Mouse (Mus musculus): ENCODE results near the gene Thumpd3. TPM values are rescaled to one million over a fixed set of nuclear protein-coding genes. Genes with fewer than 3 reads are reported as not detected.

Thumpd3 gene
- total RNA-seq (2015): 87.0 and 96.9 TPM in 2 replicates
- 65.8 and 79.9 TPM in 2 replicates for total RNA-seq (2017)

DNA sequence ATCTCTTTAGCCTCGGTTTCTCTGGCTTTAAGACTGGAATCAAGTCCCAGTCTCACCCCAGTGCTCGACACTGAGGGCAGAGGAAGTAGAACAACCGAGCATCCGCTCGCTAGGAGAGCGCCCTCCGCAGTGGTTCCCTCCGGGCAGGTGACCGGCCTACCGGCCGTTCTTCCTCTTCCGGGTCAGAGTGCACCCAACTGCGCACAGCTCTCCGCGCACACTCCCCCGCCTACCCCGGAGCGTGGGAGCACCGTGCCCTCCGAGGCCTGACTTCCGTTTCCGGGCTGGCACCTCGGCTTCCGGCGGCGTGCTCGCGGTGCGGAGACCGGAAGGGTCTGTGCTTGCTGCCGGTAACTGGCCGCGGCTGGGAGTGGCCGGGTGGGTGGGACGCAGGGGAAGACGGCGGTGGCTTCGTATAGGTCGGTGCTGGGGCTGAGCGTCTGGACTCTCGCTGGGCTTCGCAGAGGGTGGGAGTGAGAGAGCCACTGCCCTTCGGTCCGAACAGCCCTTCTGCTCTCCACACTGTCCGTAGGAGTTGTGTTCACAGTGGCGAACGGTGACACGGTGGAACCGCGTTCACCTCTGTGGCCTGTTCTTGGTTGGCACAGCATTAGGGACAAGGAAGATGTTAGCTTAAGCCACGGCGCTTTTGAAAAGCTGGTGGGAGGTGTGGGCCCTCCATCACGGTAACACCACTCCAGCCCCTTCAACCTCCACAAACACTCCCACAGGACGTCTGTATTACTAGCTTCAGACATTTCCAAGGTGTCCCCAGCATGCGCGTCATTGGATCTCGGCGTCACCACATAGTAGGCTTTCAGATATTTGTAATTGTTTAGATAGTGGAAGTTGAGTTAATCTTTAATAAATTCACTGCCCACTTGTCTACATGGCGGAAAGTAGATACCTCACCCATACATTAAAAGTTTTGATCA is at the start of gene Thumpd3:
Gene Thumpd3 (plus strand): TSS at position 185 of the 935 bp plus-strand sequence.
- ATAC-seq (replicated peaks; ENCODE audit: poor library complexity): peak; percentile 84

DNA sequence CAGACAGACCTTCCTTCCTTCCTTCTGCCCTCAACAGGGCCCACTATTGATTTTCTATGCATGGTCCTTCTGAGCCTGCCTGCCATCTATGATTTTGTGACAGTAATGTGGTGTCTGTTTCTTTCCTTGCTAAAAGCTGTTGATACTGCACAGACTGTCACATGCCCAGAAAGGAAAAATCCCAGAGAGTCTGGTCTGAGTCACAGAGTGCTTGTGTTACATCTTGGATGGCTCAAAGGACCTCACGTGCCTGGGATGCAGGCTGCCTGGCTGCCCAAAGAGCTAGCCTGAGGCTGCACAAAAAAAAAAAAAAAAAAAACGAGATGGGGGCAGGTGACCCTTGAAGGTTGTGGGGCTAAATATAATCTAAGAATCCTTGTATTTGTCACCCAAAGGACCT is 46.8 kb upstream of the Thumpd3 start:
- ATAC-seq (replicated peaks; ENCODE audit: poor library complexity): no peak

DNA sequence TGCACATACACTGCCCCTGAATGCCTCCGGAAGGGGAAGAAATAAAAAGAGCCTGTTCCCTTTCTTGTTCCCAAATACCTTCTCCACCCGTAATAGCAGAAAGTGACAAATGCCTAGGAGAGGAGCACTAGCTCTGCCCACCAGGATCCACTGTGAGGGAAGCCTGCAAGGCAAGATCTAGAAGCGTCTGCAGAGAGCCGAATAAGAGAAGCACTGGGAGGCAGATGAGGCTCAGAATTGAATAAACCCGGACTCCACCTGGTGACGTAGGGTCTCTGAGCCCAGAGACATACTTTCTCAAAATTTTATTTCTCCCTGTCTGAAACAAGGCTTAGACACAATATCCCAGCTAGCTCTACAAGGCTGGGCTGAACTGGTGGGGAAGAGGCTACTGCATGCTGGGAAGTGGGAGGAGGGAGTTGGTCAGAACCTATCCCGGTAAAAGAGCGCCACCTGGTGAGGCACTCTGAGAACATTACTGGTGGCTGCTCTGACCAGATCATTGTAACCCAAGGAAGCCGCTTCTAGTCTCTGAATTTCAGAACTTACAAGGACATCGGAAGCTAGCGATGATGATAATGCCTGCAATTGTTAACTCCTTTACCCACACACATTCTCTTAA is 45.2 kb upstream of the Thumpd3 start:
- peak; percentile 99 for ATAC-seq (replicated peaks; ENCODE audit: poor library complexity)

DNA sequence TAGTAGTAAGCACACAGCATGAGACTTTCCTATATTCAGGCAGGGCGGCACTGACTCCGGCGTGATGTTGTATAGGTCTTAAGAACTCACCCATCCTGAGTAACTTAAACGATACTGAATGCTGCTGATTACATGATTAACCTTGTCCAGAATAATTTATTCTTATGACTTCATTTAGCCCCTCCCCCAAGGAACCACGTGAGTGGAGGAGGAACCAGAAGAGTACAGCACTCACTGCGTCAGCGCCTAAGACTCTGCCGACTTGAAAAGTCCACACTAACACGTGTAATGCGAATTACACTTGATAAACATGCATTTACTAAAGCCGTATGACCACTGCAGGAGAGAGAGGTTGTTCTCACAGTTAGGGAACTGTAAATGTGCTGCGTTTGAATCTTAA is 44.3 kb upstream of the Thumpd3 start:
- ATAC-seq (replicated peaks; ENCODE audit: poor library complexity): peak; percentile 51; the same call in 1 of the 2 replicates

DNA sequence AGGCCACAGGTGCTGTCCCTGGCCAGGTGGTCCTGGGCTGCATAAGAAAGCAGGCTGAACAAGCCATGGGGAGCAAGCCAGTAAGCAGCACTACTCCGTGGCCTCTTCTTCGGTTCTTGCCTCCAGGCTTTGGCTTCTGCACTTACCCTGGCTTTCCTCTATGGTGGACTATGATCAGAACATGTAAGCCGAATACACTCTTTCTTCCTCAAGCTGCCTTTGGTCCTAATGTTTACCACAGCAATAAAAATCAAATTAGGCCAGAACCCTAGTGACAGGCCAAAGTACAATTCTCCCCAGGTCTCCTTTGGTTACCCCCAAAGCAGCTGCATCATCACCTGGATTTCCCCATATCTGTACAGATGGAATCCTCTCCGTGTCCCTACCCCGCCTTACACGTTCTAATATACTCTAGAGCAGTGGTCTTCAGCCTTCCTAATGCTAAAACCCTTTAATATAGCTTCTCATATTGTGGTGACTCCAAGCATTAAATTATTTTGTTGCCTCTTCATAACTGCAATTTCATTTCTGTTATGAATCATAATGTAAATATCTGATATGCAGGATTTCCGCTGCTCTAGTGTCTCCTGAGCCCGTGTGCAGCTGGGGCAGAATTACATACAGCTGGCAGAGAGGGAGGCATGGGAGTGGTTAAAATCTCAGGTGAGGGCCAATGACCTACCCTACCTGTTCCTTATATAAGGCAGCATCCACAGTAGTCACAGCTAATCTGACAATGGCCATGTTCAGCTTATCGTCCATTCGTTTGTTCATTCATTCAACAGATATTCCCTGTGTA is 42.5 kb upstream of the Thumpd3 start:
- no peak for ATAC-seq (replicated peaks; ENCODE audit: poor library complexity)

DNA sequence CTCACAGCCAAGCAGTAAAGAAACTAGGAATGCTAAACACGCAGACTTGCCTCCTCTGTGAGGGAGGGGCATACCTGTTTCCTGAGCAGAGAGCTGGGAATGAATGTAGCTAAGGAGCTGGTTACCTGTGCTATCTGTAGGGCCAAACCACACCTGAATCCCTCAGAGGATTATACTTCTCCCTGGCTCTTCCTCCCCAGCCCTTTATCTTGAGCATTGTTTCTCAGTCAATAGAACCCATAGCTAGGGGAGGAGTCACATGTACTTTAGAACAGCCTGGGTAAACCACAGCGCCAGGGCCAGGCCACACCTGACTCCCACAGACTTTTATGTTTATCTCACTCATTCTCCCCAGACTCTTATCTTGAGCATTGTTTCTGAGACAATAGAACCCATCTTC is 39.2 kb upstream of the Thumpd3 start:
- ATAC-seq (replicated peaks; ENCODE audit: poor library complexity): no peak

DNA sequence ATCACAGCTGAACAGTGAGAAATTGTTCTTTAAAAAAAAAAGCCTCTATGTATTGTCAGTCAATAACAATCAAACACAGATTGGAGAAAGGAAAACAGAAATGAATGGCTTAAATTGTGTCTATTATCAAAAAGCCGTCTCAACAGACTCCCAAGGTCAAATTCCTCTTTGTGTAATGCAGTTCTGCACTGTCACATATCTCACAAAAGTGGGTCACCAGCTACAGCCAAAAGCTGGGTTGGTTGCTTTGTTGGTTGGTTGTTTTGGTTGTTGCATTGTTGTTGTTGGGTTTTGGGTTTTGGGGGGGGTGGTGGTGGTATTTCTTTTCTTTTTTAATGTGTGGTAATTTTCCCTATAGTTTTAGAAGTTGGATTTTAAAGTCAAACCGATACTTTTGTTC is 34.1 kb upstream of the Thumpd3 start:
- no peak for ATAC-seq (replicated peaks; ENCODE audit: poor library complexity)

DNA sequence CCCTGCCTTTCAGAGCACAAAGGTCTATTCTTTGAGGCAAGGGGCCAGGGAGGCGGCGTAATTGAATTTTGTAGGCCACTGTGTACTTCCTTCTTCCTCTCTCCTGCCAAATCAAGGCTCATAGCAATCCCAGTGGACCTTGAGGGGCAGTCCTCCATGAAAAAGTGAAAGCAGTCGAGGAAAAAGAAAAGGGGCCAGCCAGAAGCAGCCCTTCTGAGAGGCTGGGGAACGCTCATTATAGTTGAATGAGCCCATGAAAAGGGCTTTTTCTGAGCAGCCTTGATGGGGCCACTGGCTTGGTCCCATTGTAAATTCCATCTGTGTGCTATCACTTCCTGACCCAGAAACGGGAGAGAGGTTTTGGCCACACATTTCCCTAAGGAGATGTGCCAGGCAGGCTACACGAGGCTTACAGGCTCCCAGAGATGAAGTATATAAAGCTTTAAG is 33.5 kb upstream of the Thumpd3 start:
- no peak for ATAC-seq (replicated peaks; ENCODE audit: poor library complexity)

DNA sequence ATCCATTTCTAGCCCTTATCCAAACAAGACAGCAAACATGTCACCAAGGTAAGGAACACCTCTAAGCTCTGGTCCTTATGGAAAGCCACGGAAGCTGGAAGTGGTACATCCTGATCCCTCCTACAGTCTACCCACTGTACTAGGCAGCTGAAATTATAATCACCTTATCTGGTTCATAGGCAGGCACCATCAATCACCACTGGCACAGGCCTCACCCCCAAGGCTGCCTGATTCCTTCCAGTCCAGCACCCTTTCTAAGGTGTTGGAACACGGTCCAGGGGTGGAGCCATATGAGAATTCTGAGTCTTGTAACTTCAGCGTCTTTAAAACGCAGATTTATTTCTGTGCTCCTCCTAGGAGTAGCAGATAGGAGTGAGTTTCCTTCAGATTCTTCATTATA is 32.5 kb upstream of the Thumpd3 start:
- no peak for ATAC-seq (replicated peaks; ENCODE audit: poor library complexity)

DNA sequence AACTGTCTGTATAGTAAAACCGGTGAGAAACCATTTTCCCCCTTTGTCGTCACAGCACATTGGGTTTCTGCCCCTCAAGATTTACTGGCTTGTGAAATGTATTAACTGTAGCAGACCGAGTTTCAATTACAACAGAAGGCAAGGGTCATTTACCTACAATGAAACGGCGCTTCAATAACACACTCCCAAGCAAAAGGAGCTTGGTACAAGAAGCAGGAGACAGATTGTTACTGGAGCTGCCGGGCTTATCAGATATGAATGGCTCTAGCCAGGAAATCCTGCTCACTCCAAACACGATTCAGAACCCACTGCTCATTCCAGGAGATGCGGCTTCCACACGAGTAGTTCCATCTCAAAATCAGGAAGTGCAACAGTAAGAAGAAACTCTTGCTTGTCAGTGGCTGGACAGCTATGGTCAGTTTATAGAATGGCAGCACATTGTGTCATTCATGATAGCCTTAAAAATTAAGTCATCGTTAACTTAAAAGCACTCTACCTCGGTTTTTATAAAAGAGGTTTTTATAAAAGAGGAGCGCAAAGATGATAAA is 28.5 kb upstream of the Thumpd3 start:
- peak; percentile 52 for ATAC-seq (replicated peaks; ENCODE audit: poor library complexity)

DNA sequence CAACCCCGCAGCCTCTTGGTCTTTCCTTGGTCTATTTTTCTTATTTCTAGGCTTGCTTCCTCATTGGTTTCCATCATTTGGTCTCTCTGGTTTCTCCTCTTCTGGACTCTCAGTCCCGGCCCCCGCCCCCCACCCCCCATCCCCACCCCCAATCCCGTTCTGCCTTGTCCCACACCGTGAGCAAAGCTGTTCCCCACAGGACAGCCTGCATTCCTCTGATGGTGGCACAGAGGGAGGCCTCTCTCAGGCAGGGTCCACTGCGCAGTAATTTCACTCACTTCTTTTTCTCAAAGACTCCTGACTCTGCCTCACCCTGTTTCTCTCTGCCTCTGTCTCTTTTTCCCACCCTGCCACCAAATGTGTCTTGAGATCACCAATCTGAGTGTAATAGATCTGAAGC is 27.9 kb upstream of the Thumpd3 start:
- no peak for ATAC-seq (replicated peaks; ENCODE audit: poor library complexity)

DNA sequence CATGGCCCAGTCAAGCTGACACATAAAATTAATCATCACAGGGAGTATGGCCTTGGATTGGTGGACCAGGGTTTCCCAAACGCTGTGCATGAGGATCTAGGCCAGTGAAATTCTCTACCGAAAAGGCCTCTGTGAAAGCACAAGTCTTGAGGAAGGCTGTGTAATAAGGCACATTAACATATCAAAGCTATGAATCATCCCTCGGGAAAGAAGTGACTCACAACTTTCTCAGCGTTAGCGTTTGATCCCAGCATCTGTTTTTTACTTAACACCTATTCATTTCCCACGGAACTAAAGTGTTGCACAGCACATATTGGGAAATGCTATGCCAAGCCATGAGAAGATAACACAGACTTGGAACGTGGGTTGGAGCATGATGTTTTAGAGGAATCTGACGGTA is 21.2 kb upstream of the Thumpd3 start:
- no peak for ATAC-seq (replicated peaks; ENCODE audit: poor library complexity)

DNA sequence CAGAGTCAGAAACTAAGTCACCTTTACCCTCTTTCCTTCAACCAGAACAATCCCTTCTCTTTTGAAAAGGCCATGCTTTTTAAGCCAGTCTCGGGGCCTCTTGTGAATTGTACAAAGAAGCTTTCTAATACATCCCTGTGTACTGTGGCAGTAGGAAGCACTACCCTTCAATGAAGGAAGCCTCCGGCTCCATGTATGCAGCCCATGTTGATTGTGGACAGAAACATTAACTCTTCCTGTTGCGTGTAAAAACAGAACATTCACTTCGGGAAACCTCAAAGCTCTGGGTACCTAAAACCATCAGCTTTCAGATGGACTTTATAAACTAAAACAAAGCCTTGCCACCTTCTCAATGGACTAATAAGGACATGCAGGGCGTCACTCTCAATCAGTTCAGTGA is 20.3 kb upstream of the Thumpd3 start:
- ATAC-seq (replicated peaks; ENCODE audit: poor library complexity): no peak

DNA sequence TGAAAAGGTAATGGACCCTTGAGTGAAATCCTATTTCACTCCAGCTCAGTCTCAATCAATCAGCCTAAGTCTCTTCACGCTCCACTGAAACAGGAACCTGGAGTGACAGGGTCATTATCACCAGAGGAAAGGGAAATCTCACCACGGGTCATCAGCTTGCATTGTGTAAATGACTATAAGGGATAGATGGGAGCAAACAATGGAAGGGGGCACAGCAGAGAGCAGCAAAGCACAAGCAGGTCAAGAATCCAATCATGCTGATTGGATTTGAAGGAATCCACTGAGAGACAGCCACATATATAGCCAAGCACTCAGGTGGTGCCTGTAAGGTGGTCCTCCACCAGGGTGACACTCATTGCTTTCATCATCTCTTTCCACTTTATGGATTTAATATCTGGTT is 18.6 kb upstream of the Thumpd3 start:
- ATAC-seq (replicated peaks; ENCODE audit: poor library complexity): no peak

DNA sequence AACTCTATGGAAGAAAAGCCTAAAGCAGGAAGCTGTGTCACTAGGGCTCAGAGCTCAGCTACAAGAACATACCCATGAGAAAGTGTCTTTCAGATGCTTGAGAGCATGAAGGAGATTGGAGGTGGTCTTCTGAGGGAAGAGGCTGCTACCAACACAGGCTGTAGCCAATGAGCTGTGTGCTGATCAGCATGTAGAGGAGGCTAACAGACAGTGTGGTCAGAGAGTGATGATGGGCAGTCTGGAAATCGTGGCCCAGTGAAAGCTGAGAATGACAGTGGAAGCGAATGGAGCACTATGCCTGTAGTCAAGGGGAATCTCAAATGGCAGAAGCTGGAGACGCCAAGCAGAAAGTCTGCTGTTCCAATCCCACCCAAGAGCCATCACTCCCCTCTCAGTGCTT is 17.0 kb upstream of the Thumpd3 start:
- no peak for ATAC-seq (replicated peaks; ENCODE audit: poor library complexity)

DNA sequence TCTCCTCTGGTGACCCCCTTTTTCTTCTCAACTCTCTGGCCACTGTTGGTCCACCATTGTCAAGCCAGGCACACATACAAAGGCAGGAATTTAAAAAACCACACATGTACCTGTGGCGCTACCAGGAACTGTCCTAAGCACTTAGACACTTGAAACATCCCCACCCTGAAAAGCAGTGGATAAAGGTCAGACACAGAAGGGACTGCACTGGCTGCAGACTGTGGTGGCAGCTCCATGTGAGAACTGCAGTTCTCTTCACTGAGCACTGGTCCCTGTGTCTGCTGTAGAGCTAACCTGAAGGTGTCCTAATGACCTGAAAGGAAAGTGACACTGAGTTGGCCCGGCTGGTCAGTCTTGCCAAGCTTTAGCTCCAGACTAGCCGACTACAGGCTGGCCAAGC is 15.5 kb upstream of the Thumpd3 start:
- no peak for ATAC-seq (replicated peaks; ENCODE audit: poor library complexity)

DNA sequence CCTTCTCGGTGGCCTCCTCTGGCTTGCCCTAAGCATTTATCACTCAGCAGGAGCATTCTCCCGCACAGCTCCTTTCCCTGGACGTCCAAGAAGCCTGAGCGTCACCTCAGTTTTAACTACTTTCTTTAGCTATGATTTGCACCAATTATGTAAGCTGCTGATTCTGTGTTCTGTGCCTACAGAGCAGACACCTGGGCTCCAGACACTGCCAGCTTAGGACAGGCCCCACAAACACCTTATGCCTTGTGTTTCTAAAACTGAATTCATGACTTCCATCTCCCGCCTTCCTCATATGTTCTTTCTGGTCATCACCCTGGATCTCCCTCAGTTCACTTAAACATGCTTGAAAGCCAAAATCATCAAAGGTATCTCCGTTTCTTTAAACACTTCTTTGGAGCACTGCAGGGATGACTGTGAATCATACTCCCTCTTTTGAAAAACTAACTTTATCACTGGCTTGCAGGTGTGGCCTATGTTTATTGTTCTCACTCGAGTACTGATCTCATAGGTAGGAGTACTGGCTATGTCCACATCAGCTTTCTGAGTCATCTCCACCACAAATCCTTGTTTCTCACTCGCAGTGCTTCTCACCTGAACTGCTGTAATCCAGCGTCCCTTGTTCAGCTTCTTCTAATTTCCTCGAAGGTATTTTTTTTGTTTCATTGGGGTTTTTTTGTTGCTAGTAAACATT is 14.9 kb upstream of the Thumpd3 start:
- no peak for ATAC-seq (replicated peaks; ENCODE audit: poor library complexity)

DNA sequence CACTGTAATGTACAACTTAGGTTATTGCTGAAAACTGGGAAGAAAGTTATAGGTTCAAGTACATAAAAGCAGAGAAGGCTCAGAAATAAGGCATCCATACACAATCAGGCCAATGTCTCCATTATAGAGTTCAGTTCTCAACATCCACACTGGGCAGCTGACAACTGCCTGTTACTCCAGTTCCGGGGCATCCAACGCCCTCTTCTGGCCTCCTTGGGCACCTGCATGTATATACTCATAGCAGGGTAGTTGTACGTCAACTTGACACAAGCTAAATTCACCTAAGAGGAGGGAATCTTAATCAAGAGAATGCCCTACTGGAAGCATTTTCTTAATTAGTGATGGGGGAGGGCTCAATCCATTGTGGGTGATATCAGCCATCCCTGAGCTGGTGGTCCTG is 13.9 kb upstream of the Thumpd3 start:
- no peak for ATAC-seq (replicated peaks; ENCODE audit: poor library complexity)

DNA sequence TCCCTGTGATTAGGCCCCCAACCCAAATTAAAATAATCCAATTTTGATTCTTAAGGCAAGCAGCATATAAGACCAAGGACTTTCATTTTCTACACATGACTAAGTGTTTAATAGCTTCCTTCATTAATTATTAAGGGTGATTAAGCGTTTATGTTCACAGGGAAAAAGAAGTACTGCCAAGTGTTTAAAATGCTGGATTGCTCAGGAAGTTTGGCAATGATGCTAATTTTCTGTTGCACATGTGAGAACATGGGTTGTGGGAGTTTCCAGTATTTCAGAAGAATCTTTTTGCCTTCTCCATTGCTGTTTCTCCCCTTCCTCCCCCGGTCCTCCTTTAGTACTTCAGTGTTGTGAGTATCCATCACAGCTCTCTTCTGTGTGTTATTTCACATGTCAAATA is 12.8 kb upstream of the Thumpd3 start:
- ATAC-seq (replicated peaks; ENCODE audit: poor library complexity): no peak

DNA sequence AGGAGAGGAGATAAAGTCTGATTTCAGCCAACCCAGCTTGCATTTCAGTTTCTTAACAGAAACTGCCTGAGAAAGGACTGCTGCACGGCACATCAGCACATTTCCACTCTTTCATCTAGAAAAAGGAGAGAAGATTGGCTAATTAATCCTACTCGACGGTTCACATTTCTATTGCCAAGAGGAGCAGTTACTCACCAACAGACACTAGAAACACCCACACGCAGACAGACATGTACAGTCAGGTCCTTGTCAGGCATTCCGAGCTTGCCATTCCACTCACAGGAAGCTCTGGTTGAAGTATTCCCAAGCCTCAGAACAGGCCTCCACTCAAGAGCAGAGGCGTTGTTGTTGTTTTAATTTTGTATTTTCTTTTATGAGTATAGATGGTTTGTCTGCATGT is 11.6 kb upstream of the Thumpd3 start:
- ATAC-seq (replicated peaks; ENCODE audit: poor library complexity): no peak

All from megakaryocyte progenitor cell, adult 5-6 weeks (primary cell).